Mouse (Mus musculus) embryonic fibroblast, embryonic 13.5 days (primary cell): Measurements from ENCODE around the gene Snrnp25.

Source experiments
- CTCF ChIP-seq: IDR thresholded peaks from 2 replicates; pipeline ENCODE4 v1.5.1; 2011; ENCODE audit warnings: mild to moderate bottlenecking, control low read depth, low read length, moderate library complexity, borderline replicate concordance; ENCODE audit not compliant: insufficient read depth
- POLR2A ChIP-seq: IDR thresholded peaks from 2 replicates; pipeline ENCODE4 v1.6.1; 2011; ENCODE audit warnings: low read depth, mild to moderate bottlenecking, control low read depth, low read length, moderate library complexity

- TF ChIP-seq CTCF (no peak), POLR2A (no peak)
These were observed 17.5 kb downstream of the Snrnp25 start for GRCm38 (mm10) chr11:32222570-32223194.
